Mouse (Mus musculus) lung, adult 2 months (tissue): ENCODE measurements at regions not wholly inside any gene's neighbourhood (a gene's known extent, or its start where the extent isn't known, plus 50 kb on each side); places are given as distances from the start of the nearest gene placed in this dataset.
A peak's percentile ranks its signal among the peaks of the same experiment; 100 is the strongest.

Experiments used
- CTCF ChIP-seq: fragments of 200-500 bp; IDR thresholded peaks from 2 replicates; pipeline ENCODE4 v1.5.1; 2011; ENCODE audit warnings: mild to moderate bottlenecking, low read length, control low read depth; ENCODE audit not compliant: insufficient read depth
- POLR2A ChIP-seq: fragments of 200-500 bp; IDR thresholded peaks from 2 replicates; pipeline ENCODE4 v1.6.1; 2011; ENCODE audit warnings: low read depth, mild to moderate bottlenecking, control low read depth, low read length, borderline replicate concordance; ENCODE audit errors: extremely low read depth

GRCm38 (mm10) chr2:167775218-167775915, 85.7 kb upstream of the Tmem189 start:
- TF ChIP-seq CTCF: no peak
- TF ChIP-seq POLR2A: peak; percentile 24; the same call in 1 of the 2 replicates
